Mouse (Mus musculus) forebrain, embryonic 12.5 days (tissue): ENCODE data around the gene Ubl7. TPM values are rescaled to one million over a fixed set of nuclear protein-coding genes. Genes with fewer than 3 reads are reported as not detected.

Experiments
- ATAC-seq: fragments of 200-750 bp; cut with Nextera tagmentation; 2 replicates; pipeline ENCODE4 v1.8.0; 2017; ENCODE audit warnings: moderate TSS enrichment; ENCODE audit not compliant: low FRiP score
- H3K27ac ChIP-seq: fragments of 300-500 bp; sonication (generic); 2 replicates; pipeline ENCODE4 v1.5.1; 2016; ENCODE audit warnings: mild to moderate bottlenecking
- H3K27me3 ChIP-seq: fragments of 300-500 bp; sonication (generic); 2 replicates; pipeline ENCODE4 v1.6.1; 2016; ENCODE audit warnings: mild to moderate bottlenecking
- H3K36me3 ChIP-seq: fragments of 300-500 bp; sonication (generic); replicated peaks from 2 replicates; pipeline ENCODE4 v1.6.1; 2016; ENCODE audit warnings: mild to moderate bottlenecking
- H3K4me1 ChIP-seq: fragments of 300-500 bp; sonication (generic); 2 replicates; pipeline ENCODE4 v1.6.1; 2016
- H3K4me2 ChIP-seq: fragments of 300-500 bp; sonication (generic); 2 replicates; pipeline ENCODE4 v1.6.1; 2016; ENCODE audit warnings: mild to moderate bottlenecking, moderate library complexity
- H3K4me3 ChIP-seq: fragments of 300-500 bp; sonication (generic); replicated peaks from 2 replicates; pipeline ENCODE4 v1.5.1; 2016; ENCODE audit warnings: mild to moderate bottlenecking
- H3K9ac ChIP-seq: fragments of 300-500 bp; sonication (generic); 2 replicates; pipeline ENCODE4 v1.6.1; 2016; ENCODE audit warnings: mild to moderate bottlenecking
- H3K9me3 ChIP-seq: fragments of 300-500 bp; sonication (generic); 2 replicates; pipeline ENCODE4 v1.6.1; 2016
- whole genome bisulfite sequencing: fragments of 180-500 bp; shearing (Covaris S2); methylation state at CpG from one replicate; pipeline ENCODE4 v1.1.7; 2016; 5-methylcytosine and 5-hydroxymethylcytosine counted together
- polyA plus RNA-seq: library from polyadenylated mRNA; unstranded; fragments of >200 nt; fragmentation: Nextera tagmentation; extraction: Ambion mirVana; gene quantifications from 2 replicates; pipeline ENCODE4 v1.2.1, GENCODE M21; 2016

The Ubl7 gene
- polyA plus RNA-seq, 1 experiment from 2014 or later = 129 TPM

- Histone ChIP-seq H3K9ac (no peak overlapping the region), H3K4me1 (no peaks in the 10 kb centered on the region; the same call in none of the 2 replicates), H3K4me2 (no peak overlapping the region), H3K27me3 (no peaks in the 10 kb centered on the region), H3K36me3 (peaks cover 8% of the 10 kb centered on the region), H3K27ac (no peak overlapping the region), H3K4me3 (no peak overlapping the region), H3K9me3 (no peaks in the 10 kb centered on the region)
- no peak for ATAC-seq
- WGBS = 78% methylated on average over 6 of the region's 6 CpGs
These were observed 53.9 kb downstream of the Ubl7 start for GRCm38 (mm10) chr9:57964528-57965250.

- Histone ChIP-seq H3K27me3 (no peaks in the 10 kb centered on the region), H3K9ac (no peak overlapping the region), H3K36me3 (peaks cover 1% of the 10 kb centered on the region), H3K4me3 (no peak overlapping the region), H3K4me2 (no peak overlapping the region), H3K4me1 (no peaks in the 10 kb centered on the region; the same call in none of the 2 replicates), H3K9me3 (no peaks in the 10 kb centered on the region), H3K27ac (no peak overlapping the region)
- WGBS = 79% methylated on average over 12 of the region's 12 CpGs
- ATAC-seq = no peak
These were observed 54.8 kb downstream of the Ubl7 start for GRCm38 (mm10) chr9:57965281-57966185.

- H3K4me3 ChIP-seq = no peak overlapping the region
- H3K4me1 ChIP-seq = no peaks in the 10 kb centered on the region; the same call in 1 of the 2 replicates
- no peaks in the 10 kb centered on the region for H3K9me3 ChIP-seq
- no peak for ATAC-seq
- no peak overlapping the region for H3K4me2 ChIP-seq
- H3K9ac ChIP-seq = no peak overlapping the region
- H3K27ac ChIP-seq = no peak overlapping the region
- H3K27me3 ChIP-seq = no peaks in the 10 kb centered on the region
- no peaks in the 10 kb centered on the region for H3K36me3 ChIP-seq
- WGBS = 83% methylated on average over 14 of the region's 14 CpGs
These were observed 56.6 kb downstream of the Ubl7 start for GRCm38 (mm10) chr9:57967237-57967960.

- H3K27ac ChIP-seq = no peak overlapping the region
- no peak for ATAC-seq
These were observed 57.5 kb downstream of the Ubl7 start for GRCm38 (mm10) chr9:57968166-57968771.

GRCm38 (mm10) chr9:57968783-57969542 lies 58.2 kb downstream of the Ubl7 start:
- ATAC-seq = no peak
- WGBS = 87% methylated on average over 8 of the region's 8 CpGs
- Histone ChIP-seq H3K9ac (no peak overlapping the region), H3K9me3 (no peaks in the 10 kb centered on the region), H3K27ac (no peak overlapping the region), H3K4me3 (no peak overlapping the region), H3K4me2 (no peak overlapping the region), H3K36me3 (no peaks in the 10 kb centered on the region), H3K27me3 (no peaks in the 10 kb centered on the region), H3K4me1 (no peaks in the 10 kb centered on the region; the same call in 1 of the 2 replicates)

More at GRCm38 (mm10) chr9:57968166-57968771, 57.5 kb downstream of the Ubl7 start:
- no peaks in the 10 kb centered on the region; the same call in 1 of the 2 replicates for H3K4me1 ChIP-seq
- WGBS = 92% methylated on average over 9 of the region's 9 CpGs
- H3K9ac ChIP-seq = no peak overlapping the region
- H3K4me3 ChIP-seq = no peak overlapping the region
- no peaks in the 10 kb centered on the region for H3K36me3 ChIP-seq
- H3K27me3 ChIP-seq = no peaks in the 10 kb centered on the region
- no peak overlapping the region for H3K4me2 ChIP-seq
- no peaks in the 10 kb centered on the region for H3K9me3 ChIP-seq

- Histone ChIP-seq H3K4me2 (no peak overlapping the region), H3K4me1 (no peaks in the 10 kb centered on the region; the same call in 1 of the 2 replicates), H3K27me3 (no peaks in the 10 kb centered on the region), H3K36me3 (no peaks in the 10 kb centered on the region), H3K9ac (no peak overlapping the region), H3K4me3 (no peak overlapping the region), H3K27ac (no peak overlapping the region), H3K9me3 (no peaks in the 10 kb centered on the region)
- WGBS = 82% methylated on average over 11 of the region's 11 CpGs
- ATAC-seq = no peak
These were observed 59.1 kb downstream of the Ubl7 start for GRCm38 (mm10) chr9:57969736-57970495.

GRCm38 (mm10) chr9:57971413-57971812 lies 60.6 kb downstream of the Ubl7 start:
- Histone ChIP-seq H3K4me1 (no peaks in the 10 kb centered on the region), H3K4me2 (no peak overlapping the region), H3K36me3 (no peaks in the 10 kb centered on the region), H3K9me3 (no peaks in the 10 kb centered on the region), H3K9ac (no peak overlapping the region), H3K27ac (no peak overlapping the region), H3K27me3 (no peaks in the 10 kb centered on the region), H3K4me3 (no peak overlapping the region)
- no peak for ATAC-seq
- 95% methylated on average over 5 of the region's 5 CpGs for WGBS

GRCm38 (mm10) chr9:57972141-57972591 lies 61.4 kb downstream of the Ubl7 start:
- Histone ChIP-seq H3K36me3 (no peaks in the 10 kb centered on the region), H3K4me2 (no peak overlapping the region), H3K27ac (no peak overlapping the region), H3K9ac (no peak overlapping the region), H3K9me3 (no peaks in the 10 kb centered on the region), H3K4me1 (no peaks in the 10 kb centered on the region), H3K27me3 (no peaks in the 10 kb centered on the region), H3K4me3 (no peak overlapping the region)
- no peak for ATAC-seq
- 73% methylated on average over 9 of the region's 9 CpGs for WGBS

GRCm38 (mm10) chr9:57972776-57973439 lies 62.1 kb downstream of the Ubl7 start:
- no peaks in the 10 kb centered on the region for H3K36me3 ChIP-seq
- H3K4me3 ChIP-seq = no peak overlapping the region
- H3K9me3 ChIP-seq = no peaks in the 10 kb centered on the region
- ATAC-seq = no peak
- H3K27me3 ChIP-seq = no peaks in the 10 kb centered on the region
- 71% methylated on average over 9 of the region's 9 CpGs for WGBS
- no peak overlapping the region for H3K9ac ChIP-seq
- H3K27ac ChIP-seq = no peak overlapping the region
- no peaks in the 10 kb centered on the region for H3K4me1 ChIP-seq
- no peak overlapping the region for H3K4me2 ChIP-seq

GRCm38 (mm10) chr9:57973440-57974066 lies 62.8 kb downstream of the Ubl7 start:
- H3K9ac ChIP-seq = no peak overlapping the region

More at GRCm38 (mm10) chr9:57973440-57974066, 62.8 kb downstream of the Ubl7 start:
- no peak overlapping the region for H3K4me2 ChIP-seq
- H3K36me3 ChIP-seq = no peaks in the 10 kb centered on the region
- no peak overlapping the region for H3K4me3 ChIP-seq
- H3K4me1 ChIP-seq = no peaks in the 10 kb centered on the region
- H3K27me3 ChIP-seq = no peaks in the 10 kb centered on the region
- H3K27ac ChIP-seq = no peak overlapping the region
- H3K9me3 ChIP-seq = no peaks in the 10 kb centered on the region
- no peak for ATAC-seq
- 90% methylated on average over 6 of the region's 6 CpGs for WGBS
